In the genomic region with DNA sequence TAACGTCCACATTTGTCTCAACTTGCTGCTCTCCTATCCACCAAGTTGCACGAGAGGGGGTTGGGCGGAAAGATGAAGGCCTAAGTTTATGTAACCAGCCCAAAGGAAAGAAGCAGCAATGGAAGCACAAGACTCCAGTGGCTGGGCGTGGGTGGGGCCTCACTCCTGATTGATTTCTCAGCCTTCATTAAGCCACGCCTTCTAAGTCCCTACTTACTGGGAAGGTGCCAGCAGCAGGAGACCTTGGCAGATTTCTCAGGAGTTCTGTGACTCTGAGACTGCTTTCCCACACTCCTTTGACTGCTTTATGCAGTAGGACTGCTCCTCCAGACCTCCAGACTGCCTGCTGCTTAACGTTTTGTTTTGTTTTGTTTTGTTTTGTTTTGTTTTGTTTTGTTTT, we compare ENCODE assay signal across 8 mouse cellular contexts.
DNase-seq lines count a peak whose midpoint lies in the region; ATAC-seq lines count a peak whose summit lies in the region.

No protein-coding gene starts in this region.

- DNase-seq in heart, adult 11 months = peak; percentile 87
- peak; percentile 25 for DNase-seq in neural tube, embryonic 11.5 days (ENCODE audit: low spot score)
- DNase-seq in liver = peak; percentile 62
- DNase-seq in testis, postnatal 14 days (ENCODE audit: low spot score) = peak; percentile 8
- no peak for DNase-seq in gastrocnemius, postnatal 14 days
- no peak for DNase-seq in gastrocnemius, postnatal 10 days

- H3K4me2 ChIP-seq in heart, embryonic 12.5 days = no peak overlapping the region
- H3K4me2 ChIP-seq in neural tube, embryonic 11.5 days (ENCODE audit: low read depth) = no peak overlapping the region
- no peak overlapping the region for H3K4me2 ChIP-seq in neural tube, embryonic 15.5 days

- no peaks in the 10 kb centered on the region for H3K27me3 ChIP-seq in heart, embryonic 12.5 days (replicated peaks)
- no peaks in the 10 kb centered on the region for H3K27me3 ChIP-seq in neural tube, embryonic 11.5 days (ENCODE audit: control insufficient read depth, insufficient read depth, low read length)
- no peaks in the 10 kb centered on the region for H3K27me3 ChIP-seq in neural tube, embryonic 15.5 days (replicated peaks)

- intact Hi-C loops in gastrocnemius, postnatal 14 days (cut with DNase I; ENCODE audit: low total_unique reads) = no loop called here

- no peak overlapping the region for H3K4me3 ChIP-seq in heart, embryonic 12.5 days
- no peak overlapping the region for H3K4me3 ChIP-seq in neural tube, embryonic 11.5 days (ENCODE audit: low read depth, low read length)
- no peak overlapping the region for H3K4me3 ChIP-seq in neural tube, embryonic 15.5 days (replicated peaks)

- H3K27ac ChIP-seq in heart, embryonic 12.5 days (ENCODE audit: poor library complexity, severe bottlenecking) = no peak overlapping the region
- no peak overlapping the region for H3K27ac ChIP-seq in neural tube, embryonic 11.5 days (ENCODE audit: low read depth, low read length)
- H3K27ac ChIP-seq in neural tube, embryonic 15.5 days (replicated peaks) = no peak overlapping the region

- no peaks in the 10 kb centered on the region for H3K9me3 ChIP-seq in heart, embryonic 12.5 days (replicated peaks)
- H3K9me3 ChIP-seq in neural tube, embryonic 11.5 days (ENCODE audit: control insufficient read depth, low read length) = no peaks in the 10 kb centered on the region
- H3K9me3 ChIP-seq in neural tube, embryonic 15.5 days (replicated peaks) = no peaks in the 10 kb centered on the region

- H3K9ac ChIP-seq in heart, embryonic 12.5 days = no peak overlapping the region
- H3K9ac ChIP-seq in neural tube, embryonic 11.5 days (ENCODE audit: low read length) = no peak overlapping the region
- H3K9ac ChIP-seq in neural tube, embryonic 15.5 days (replicated peaks) = no peak overlapping the region

- H3K4me1 ChIP-seq in heart, embryonic 12.5 days (replicated peaks) = peaks cover 3% of the 10 kb centered on the region; the same call in 1 of the 2 replicates
- no peaks in the 10 kb centered on the region for H3K4me1 ChIP-seq in neural tube, embryonic 11.5 days (ENCODE audit: control insufficient read depth, insufficient read depth, low read length)
- H3K4me1 ChIP-seq in neural tube, embryonic 15.5 days = no peaks in the 10 kb centered on the region

- no peak for ATAC-seq in heart, embryonic 12.5 days (ENCODE audit: insufficient number of reproducible peaks, low FRiP score)
- ATAC-seq in neural tube, embryonic 11.5 days (ENCODE audit: insufficient read depth, low FRiP score, low TSS enrichment) = no peak
- no peak for ATAC-seq in neural tube, embryonic 15.5 days (ENCODE audit: low FRiP score)

- 28% methylated on average over 6 of the region's 6 CpGs for WGBS in heart, embryonic 12.5 days
- WGBS in neural tube, embryonic 11.5 days = 44% methylated on average over 6 of the region's 6 CpGs
- WGBS in neural tube, embryonic 15.5 days = 47% methylated on average over 6 of the region's 6 CpGs

- no peaks in the 10 kb centered on the region for H3K36me3 ChIP-seq in heart, embryonic 12.5 days
- H3K36me3 ChIP-seq in neural tube, embryonic 11.5 days (ENCODE audit: control insufficient read depth, insufficient read depth, low read length) = no peaks in the 10 kb centered on the region
- H3K36me3 ChIP-seq in neural tube, embryonic 15.5 days = no peaks in the 10 kb centered on the region

Comparison
In these comparisons a context has a peak if more than half of its experiments do, and no peak if none do; other contexts are left out.
1. DNase-seq: peak in heart, adult 11 months (single experiment), neural tube, embryonic 11.5 days (single experiment), liver (single experiment) and testis, postnatal 14 days (single experiment); none in gastrocnemius, postnatal 14 days (single experiment) and gastrocnemius, postnatal 10 days (single experiment).